Mouse (Mus musculus) embryo, embryonic 11 days (tissue): ENCODE measurements at regions not wholly inside any gene's neighbourhood (a gene's known extent, or its start where the extent isn't known, plus 50 kb on each side); places are given as distances from the start of the nearest gene placed in this dataset.

Experiments used
- DNase-seq: peaks from one replicate; pipeline ENCODE4 v3.0.0-alpha.2; 2015

DNA sequence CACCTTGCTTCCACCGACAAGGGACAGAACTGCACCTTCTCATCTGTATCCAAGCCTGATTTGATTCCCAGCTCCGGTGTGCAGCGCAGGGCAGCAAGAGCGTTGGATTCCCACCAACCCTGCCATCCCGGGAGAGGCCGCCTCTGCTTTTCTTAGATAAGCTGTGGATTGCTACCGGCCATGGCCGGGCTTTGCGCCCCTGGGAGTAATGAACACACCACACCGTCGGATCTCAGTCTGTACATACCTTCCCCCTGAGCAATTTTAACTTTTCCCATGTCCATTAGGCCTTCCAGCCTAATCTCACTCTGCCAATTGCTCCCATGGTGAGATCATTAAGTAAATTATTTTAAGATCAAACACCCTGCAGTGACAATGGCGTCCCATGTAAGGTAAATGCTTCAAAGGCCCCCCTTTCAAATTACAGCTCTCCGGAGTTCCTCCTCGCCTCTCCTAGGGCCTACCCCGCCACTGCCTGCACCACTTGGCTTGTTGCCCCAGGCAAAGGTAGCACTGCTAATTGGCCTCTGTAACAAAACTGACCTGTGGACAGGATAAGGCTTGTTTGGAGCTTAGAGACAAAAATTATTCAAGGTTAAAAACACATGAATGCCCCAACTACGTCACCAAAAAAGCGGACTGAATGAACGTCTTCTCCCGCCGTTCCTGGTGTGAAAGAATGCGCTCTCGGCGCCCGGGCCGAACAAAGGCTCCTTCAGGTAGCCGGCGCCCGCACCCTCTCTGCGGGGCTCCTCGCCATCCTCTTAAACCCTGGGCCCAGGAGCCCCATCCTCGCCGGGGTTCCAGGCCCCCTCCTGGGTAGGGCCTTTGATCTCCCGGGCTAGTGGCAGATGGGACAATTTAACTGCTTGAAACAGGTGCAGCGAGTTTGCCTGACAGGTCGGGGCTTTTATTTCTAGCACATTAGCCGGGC is 228.5 kb upstream of the Sp4 start:
- peak; percentile 62 for DNase-seq

DNA sequence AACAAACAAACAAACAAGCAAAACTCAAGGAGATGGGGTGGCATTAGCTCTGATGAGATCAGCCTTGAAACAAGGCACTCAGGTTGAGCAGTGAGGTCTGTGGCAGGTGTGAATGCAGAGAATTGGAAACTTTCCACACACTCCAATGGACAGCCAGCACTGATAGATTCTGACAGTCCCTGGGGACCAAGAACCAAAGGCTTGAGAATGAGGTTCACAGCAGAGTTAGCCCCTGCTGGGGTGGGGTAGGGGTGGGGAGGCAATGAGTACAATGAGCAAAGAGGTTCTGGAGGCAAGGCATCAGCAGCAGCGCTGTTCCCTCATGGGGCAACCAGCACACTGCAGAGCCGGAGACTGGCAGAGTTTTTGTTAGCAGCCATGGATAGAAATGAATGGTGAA is 220.5 kb upstream of the Sp4 start:
- DNase-seq, result no peak

DNA sequence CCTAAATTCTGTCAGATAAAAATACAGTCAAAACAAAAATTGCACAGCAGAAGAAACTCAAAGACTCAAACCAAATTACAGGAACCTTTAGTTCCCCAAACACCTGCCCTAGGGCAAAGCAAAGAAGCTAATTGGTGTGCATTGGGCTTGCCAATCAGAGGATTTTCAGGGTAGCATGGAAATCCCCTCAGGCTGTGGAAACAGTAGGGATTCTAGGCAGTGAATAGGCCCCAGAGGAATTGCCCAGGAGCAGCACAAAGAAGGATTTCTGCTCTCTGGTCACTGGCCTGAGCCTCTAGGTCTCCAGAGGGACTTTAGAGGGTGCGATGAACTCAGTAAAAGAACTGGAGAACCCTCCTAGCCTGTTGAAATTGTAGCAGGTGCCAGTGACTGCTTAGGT is 220.1 kb upstream of the Sp4 start:
- DNase-seq, result no peak

DNA sequence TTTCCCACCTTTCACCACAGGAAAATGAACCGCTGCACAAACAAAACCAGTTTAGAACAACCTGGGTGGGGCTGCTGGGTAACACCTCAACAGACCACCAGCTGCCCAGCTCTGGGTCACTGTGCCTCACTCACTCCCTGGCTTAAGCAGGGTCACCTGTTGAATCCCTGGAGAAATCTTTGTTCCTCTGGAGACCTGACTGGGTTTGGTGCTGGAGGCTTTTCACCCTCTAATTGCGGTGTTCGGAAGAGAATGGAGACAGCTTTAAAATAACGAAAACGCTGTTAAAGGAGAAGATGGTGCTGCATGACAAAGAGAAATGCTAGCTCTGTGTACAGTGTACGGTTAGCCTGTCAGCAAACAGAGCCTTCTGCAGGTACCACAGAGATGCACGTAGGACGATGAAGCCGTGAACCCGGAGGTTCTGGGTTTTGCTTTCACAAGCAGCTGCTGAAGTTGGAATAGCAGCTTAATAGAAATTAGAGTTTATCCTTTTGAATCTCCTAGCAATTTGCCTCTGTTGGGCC is 218.6 kb upstream of the Sp4 start:
- no peak for DNase-seq

DNA sequence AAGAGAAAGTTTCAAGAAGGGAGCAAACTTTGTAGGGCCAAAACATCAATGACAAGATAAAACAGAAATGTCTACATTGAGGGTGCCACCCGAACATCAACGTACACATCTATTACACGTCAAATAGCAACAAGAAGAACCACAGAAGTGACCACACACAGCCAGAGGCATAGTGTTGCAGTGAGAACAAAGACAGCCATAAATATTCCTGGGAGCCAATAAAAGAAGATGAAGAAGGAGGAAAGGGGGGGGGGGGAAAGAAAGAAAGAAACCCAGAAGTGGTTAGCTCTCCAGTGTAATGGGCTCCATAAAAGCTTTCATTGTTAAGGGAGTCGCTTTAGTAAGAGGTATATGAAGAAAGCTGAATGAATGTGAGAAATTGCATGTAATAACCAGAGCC is 209.7 kb upstream of the Sp4 start:
- DNase-seq, result no peak

DNA sequence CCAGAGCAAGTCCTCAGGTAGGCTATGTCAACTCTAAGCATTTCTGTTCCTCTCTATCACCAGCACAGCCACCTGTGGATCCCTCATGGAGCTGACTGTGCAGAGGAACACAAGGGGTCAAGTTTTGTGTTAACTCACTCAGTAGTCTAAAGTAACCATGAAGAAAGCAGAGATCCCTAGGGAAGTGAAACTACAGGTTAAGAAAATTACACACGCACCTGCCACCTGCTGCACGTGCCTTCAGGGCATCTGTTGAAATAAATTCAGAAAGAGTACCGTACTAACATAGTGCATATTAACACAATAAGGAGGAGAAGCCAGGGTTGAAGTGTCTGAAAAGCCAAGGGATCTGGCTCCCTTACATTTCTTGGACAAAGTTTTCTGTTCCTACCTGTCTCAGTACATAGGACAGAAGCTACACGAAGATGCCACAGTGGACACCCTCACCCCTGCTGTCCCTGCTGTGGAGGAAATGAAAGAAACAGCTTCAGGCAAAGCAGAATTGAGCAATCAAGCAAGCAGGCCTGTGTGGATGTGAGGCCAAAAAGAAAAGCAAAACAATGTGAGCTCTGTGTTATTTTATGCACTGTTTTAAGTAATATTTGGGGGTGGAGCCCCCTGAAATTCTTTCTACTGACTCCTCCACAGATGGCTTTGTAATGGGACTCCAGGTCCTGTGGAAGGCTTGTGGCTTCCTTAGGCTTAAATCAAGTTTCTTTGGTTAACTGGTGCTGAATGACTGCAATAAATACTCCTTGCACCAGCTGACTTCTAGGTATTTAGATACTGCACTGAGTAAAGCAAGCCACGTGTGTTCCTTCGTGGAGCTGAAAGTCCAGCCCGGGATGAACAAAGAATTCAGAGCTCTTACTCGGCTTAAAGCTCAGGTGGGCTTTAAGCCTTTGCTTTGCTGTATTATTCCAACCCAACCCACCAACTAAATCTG is 208.0 kb upstream of the Sp4 start:
- DNase-seq, result no peak

DNA sequence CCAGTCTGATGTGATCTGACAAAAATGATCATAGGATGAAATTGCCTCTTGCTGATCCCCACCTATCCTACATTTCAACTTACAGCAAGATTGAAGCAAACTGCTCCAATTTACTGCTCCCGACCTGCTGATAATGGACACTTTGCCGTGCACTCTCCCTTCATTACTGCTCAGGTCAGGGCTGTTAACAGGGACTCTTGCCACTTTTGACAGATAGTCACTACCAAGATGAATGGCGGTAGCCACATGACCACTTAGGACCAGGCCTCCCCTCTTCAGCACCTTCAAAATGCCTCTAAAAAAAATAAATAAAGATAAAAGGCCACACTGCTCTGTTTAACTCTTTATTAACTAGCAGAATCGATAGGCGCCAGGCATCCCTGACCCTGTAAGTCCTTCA is 199.2 kb upstream of the Sp4 start:
- DNase-seq, result no peak

DNA sequence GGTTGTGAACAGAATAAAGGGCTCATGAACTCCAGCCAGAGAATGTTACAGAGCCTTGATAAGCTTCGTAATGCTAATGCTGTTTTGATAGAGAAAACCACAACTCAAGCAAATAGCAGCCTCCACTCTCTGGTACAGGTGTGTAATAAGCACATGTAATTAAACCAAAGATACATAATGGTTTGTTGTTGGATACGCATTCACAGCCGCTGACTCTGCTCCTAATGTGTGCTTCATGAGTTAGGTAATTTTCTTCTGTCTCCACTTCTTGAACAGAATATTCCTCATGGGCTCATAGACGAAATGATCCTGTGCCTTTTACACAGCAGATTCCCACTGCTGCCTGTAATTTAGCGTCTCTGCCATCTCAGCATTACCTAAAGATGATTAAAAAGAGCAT is 186.8 kb upstream of the Sp4 start:
- DNase-seq, result no peak

DNA sequence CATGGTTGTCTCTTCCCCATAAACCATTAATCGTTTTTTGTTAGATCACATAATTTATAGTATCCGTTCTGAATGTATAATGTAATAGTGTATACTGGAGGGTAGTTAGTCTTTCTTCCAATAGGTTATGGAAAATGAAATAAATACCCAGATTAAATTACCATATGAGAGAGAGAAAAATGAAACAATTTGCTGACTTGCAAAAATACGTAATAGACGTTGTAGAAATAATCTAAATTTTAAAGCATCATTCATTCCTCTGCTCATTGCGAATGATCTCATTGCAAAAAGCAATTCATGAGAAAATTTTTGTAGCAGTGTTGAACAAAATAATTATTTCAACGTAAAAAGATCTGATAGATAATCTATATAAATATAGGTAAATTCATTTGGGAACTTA is 185.2 kb upstream of the Sp4 start:
- DNase-seq, result no peak

DNA sequence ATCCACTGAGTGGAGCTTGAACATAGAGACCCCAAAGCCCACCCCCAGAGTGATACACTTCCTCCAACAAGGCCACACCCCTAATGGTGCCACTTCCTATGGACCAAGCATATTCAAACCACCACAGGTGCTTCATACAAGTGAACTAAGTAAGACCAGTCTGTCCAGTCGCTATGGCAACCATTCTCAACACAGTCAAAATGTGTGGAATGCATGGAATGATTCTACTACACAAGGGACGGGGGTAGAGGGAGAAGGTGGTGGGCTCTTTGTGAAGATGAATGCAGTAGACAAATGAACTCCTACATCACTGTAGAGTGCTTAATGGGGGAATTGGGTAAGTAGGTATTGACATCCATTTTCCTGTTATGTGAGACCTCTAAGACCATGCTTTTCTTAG is 180.1 kb upstream of the Sp4 start:
- DNase-seq, result peak; percentile 30

DNA sequence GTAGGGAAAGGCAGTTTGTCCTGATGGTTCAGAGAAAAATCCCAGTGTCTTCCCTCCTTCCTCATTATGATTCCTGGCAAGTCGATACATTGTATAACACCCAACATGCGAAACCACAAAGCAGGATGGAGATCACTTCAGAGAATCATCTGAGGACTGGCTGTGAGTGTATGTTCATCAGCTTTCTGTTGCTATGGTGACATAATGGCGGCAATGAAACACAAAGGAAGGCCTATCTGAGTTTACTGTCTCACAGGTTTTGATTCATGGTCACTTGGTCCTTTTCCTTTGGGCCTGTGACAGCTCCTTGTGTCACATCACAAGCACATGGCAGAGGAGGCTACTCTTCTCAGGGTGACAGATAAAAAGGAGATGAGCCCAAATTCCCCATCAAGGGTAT is 173.5 kb upstream of the Sp4 start:
- no peak for DNase-seq

DNA sequence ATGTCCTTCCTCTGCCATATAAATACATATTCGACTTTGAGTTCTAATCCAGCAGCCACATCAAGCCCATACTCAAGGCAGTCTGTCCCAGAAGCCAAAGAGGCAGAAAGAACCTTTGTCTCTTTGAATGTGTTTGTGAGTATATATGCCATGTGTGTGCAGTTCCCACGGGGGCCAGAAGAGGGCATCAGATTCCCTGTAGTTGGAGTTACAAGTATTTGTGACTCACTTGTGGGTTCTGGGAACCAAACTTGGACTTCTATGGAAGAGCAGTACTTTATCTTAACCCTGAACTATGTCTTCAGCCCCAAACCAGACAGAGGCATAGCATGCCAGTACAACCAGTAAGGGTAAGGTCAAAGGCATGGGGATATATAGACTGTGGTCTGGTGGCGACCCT is 165.6 kb upstream of the Sp4 start:
- no peak for DNase-seq

DNA sequence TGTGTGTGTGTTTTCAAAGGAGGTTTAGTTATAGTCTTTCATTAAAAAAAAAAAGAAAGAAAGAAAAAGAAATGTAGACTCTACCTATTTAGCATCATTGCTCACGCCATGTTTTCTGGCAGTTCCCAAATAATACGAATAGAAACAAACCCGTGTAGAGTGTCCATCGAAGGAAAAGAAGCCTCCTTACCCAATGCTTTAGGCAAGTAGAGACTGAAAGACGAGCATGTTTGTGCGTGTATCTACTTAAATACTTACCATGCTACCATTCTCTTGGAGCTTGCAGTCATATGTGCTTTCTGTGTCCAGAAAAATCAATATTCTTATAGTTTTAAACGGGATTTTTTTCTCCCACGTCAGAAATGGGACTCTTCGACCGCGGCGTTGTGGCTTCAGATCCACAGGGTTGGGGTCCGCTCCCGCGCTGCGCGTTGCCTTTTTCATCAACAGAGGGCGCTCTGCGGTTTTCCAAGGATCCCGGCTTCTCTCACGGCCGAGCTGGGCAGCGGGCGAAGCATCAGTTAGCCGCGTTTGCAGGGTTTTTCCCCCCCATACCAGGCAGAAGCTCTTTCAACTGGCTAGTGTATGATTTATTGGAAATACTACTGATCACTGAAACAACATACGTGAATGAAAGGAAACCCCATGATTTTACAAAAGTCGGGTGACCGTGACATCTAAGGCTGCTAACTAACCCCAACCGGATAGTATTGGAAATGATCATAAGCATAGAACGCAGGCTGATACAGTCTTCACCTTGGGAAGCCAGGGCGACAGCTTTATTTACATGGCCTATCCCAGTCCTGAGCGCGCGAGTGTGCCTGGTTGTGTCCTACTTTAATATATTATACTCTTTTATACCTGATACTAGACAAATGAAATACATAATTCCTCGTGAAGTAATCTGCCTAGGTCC is 156.5 kb upstream of the Sp4 start:
- DNase-seq, result peak; percentile 91

DNA sequence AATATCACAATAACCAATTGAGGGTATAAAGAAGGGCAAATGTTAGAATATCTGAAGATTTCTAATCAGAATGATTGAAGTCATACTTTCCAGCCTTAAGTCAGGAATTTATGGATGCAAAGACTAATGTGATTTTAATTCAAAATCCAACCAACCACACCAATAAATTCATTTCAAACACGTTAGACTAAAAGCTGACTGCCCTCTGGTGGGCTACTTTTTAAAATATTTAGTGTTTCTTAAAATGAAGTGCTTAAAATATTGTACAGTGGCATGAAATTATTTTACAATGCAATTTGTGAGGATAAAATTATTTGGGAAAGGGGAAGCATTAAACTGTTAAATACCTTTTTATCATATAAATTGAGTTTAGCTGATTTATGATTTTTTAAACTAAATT is 154.4 kb upstream of the Sp4 start:
- peak; percentile 62 for DNase-seq

DNA sequence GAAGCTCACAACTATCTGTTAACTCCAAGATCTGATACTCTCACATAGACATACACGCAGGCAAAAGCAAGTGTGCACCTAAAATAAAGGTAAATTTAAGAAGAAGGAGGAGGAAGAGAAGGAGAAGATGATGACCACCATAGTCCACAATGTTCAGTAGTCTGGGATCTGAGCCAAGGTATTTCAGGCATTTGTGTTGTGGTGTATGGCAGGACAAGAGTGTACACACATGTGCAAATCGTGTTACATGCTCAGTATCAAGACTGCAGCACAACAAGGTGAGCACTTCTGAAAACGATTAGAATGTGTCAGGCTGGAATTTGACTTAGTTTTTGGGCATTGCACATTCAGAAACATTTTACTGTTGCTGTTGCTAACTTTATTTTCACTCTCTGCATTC is 138.4 kb upstream of the Sp4 start:
- DNase-seq, result no peak

DNA sequence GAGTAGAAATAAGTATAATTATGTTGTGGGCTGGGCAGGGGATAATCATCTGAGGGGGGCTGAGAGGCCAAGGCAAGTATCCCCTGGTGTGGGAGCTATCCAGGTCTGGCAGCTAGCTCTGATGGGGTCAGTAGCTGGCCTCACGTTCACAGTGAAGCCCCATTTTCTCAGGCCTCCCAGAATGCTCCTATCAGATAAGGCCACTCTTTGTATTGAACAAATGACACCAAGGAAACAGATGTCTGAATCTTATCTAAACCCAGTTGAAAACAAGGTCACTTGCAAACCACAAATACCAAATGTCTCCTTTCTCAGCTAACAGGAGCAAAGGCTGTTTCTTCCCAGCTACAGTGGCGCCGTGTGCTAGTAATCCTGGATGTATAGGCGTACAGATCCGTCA is 137.6 kb upstream of the Sp4 start:
- no peak for DNase-seq

DNA sequence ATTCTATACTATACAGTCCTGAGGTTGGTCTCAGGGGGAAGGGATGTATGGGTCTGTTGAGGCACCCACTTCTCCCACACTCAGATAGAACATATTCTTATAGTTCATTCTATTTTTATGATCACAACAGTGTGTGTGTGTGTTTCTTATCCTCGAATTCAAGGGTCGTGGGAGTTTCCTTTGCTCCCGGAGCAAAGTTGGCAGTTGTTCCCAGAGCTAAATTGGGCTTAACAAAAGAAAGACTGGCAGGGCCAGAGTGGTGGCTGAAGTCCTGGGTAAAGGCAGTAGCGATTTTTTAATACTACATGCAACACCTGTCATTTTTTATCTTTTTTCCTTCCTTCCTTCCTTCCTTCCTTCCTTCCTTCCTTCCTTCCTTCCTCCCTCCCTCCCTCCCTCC is 131.5 kb upstream of the Sp4 start:
- no peak for DNase-seq

DNA sequence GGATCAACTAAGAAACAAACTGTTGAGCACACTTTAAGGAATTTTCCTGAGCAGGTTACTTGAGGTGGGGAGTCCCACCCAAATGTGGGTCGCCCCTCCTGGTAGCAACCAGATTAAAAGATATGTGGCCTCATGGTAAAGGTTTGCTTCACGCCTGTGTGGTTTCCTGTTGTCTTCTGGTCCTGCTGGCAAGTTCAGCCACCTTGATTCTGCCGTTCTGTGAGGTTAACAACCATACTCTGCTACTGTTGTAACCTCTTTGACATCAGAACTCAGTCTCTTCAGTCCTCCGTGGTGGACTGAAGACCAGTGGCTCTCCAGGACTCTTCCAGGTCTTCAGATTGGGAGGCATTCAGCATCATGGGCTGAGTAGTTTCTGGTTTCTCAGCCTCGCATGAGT is 127.1 kb upstream of the Sp4 start:
- no peak for DNase-seq

DNA sequence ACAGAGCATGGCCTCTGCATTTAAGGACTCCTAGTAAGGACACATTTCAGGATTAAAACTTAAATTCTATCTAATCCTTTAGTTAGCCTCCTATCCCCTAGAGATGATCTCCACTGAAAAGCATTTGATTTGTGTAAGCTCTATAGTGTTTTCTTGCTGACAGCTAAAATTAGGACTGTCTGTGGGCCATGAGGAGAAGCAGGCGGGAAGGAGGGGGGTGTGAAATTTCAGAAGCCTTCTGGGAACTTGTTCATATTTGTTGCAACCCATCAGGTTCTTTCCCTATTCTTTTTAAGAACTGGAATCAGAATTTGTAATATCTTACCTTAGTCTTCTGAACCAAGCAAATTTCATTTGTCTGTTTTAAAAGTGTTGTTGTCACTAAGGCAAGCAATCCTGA is 114.7 kb upstream of the Sp4 start:
- no peak for DNase-seq

DNA sequence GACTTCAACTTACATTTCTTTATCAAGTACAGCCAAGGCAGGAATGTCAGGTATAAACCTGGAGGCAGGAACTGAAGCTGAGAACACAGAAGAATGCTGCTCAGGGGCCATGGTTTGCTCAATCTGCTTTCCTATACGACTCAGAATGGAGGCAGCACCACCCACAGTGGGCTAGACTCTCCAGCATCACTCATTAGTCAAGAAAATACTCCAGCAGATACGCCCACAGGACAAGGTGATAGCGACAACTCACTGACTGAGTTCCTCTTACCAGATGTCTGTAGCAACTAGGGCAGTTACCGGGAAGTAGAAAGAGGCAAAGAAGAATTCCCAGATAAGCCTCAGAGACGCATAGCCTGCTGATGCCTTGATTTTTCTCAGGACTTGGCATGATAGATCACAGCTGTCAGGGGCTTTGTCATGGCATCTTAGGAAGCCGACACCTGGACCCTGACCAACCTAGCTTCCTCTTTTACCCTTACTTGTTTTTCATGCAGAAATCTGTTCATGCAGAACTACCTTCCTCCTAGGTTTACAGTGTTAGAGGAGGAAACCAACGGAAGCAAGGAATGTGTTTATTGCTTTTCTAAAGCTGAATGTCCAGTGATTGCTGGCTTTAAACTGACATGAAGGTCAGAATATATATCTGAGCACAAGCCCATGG is 110.7 kb upstream of the Sp4 start:
- DNase-seq, result no peak

DNA sequence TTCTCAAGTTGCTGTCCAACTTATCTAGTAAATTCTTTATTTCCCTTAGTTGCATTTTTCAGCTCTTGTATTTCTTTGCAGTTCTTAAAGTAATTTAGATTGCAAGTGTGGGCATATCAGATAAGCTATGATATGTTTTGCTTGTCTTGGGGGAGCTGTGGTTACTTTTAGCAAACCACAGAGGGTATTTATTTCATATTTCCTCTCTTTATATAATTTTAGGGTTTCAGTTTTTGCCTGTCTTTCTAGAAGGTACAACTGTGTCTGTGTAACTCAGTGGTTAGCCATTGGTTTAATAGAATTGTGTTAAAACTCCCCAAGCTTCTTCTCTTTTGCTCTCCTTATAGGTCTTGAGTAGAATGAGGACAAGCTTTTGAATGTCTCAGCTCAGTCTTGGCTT is 109.7 kb upstream of the Sp4 start:
- no peak for DNase-seq

DNA sequence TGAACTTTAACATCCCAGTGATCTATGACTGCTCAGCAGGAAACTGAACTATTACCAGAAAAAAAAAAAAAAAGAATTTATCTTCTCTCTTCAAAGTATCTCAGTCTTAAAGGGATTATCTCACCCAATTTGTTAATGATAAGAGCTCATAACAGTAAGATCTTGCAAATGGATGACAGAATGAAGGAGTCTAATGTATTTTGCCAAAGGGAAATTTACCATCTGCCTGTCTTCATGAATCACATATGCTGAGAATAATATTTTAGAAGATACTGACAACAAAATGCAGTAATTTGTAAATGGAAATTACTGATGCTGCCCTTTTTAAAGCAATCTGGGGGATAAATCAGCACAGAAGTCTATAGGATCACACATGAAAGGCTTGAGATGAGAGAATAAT is 103.9 kb upstream of the Sp4 start:
- no peak for DNase-seq
